Mouse (Mus musculus) adrenal gland, postnatal 25 days (tissue): ENCODE data around the gene Macf1. TPM values are rescaled to one million over a fixed set of nuclear protein-coding genes. Genes with fewer than 3 reads are reported as not detected.

Source experiments
- DNase-seq: peaks from one replicate; pipeline ENCODE4 v3.0.0; 2021; ENCODE audit warnings: mixed read lengths
- total RNA-seq: library from RNA; stranded (reverse); gene quantifications from 2 replicates; pipeline ENCODE4 v1.2.3, GENCODE M21; 2021

Gene Macf1
- total RNA-seq, 1 experiment from 2014 or later: 187 TPM

GRCm38 (mm10) chr4:123407792-123408191 lies 276.4 kb downstream of the Macf1 start:
- DNase-seq: no peak

GRCm38 (mm10) chr4:123404056-123404455 lies 280.1 kb downstream of the Macf1 start:
- DNase-seq: no peak

DNA sequence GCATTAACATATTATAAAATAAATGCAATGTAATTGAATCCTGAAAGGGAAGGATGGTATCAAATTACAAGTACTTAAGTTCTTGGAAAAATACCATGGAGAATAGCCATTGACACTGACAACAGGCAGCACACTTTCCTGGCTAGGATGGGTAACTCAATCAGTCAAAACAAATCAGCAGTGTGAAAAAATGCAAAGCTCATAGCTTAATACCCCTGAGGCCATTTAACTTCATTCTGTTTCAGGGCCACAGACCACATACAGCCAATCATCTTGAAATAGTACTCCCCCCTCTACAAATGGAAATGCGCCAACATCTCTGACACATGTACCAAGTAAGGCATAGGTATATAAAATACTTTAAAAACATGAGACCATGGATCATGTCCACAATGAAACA lies 281.9 kb downstream of the Macf1 start:
- DNase-seq: no peak

DNA sequence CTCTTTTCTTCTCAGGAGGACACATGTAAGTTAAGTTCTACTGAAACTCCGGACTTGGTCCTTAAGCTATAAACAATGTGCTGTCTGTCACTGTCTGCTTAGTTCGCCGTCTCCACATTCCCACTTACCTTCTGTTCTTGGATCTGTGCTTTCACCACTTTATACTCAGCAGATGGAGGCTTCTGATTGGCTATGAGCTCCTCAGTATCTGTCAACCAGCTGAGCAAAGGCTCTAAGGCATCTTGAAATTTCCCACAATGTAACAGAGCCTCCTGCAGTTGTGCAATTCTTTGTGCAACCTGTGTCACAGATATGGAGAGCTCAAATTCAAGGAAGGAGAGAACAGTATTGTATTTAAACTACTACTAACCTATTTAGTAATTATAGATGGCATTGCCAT lies 282.9 kb downstream of the Macf1 start:
- DNase-seq: no peak

- no peak for DNase-seq
These were observed 286.3 kb downstream of the Macf1 start for GRCm38 (mm10) chr4:123397643-123398434.

DNA sequence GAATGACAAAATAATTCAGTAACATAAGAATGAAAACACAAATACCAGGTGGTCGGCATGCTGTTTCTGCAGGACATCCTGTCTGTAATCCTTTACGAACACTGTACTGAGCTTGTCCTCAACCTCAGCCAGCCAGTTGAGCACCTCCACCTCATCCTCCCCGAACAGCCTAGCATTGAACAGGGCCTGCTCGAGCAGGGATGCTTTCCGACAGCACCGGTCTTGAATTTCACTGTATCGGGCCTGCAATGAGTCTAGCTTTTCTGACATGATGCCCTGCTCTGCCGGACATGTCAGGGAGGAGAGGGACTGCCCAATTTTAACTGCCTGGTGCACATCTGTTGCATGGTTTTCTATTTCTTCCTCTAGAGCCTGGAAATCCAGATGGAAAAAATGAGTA lies 287.1 kb downstream of the Macf1 start:
- DNase-seq: no peak

DNA sequence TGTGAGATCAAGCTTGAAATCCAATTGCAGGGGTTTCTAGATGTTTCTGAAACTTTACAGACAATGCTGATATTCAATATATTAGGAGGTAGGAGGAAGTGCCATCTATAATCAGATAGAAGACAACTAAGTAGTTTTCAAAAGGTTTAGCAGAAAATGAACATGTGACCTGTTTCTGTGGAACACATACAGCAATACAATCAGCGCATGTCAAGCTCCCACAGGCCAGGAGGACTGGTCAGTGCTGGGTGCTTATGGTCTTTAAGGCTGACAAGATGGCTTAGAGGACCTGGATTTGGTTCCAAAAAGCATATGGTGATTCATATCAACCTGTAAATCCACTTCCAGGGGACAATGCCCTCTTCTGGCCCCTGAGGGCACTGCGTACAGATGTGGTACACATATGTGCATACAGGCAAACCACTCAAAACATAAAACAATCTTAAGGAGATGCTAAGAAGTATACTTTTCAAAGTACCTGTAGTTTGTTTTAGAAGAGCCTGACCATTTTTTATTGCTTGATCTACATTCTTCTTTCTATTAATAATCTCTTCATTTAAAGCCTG lies 288.6 kb downstream of the Macf1 start:
- no peak for DNase-seq

GRCm38 (mm10) chr4:123394878-123395277 lies 289.3 kb downstream of the Macf1 start:
- no peak for DNase-seq

- no peak for DNase-seq
These were observed 289.9 kb downstream of the Macf1 start for GRCm38 (mm10) chr4:123394269-123394668.

DNA sequence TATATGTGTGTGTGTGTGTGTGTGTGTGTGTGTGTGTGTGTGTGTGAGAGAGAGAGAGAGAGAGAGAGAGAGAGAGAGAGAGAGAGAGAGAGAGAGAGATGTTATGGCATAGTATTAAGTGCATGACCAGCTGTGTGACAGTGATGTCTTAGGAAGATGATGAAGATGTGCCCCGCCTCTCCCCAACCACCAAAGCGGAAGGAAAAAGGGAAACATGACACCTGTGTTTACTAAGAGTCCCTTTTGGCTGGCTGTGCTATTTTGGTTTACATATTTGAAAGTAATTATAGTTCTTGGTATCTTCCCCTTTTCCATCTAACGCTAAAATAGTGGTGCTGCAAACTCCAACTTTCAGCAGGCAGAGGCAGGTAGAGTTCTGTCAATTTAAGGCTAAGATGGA lies 291.2 kb downstream of the Macf1 start:
- DNase-seq: no peak

DNA sequence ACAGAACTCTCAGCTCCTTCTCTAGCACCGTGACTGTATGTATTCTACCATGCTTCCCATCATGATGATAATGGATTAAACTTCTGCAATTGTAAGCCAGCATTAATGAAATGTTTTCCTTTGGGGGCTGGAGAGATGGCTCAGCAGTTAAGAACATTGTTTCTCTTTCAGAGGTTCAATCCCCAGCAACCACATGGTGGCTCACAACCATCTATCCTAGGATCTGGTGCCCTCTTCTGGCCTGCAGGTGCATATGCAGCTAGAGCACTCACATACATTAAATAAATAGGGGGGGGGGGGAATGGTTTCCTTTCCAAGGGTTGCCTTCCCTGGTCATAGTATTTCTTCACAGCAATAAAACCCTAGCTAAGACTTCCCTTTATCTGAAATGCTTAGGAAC lies 292.0 kb downstream of the Macf1 start:
- no peak for DNase-seq

GRCm38 (mm10) chr4:123385028-123385427 lies 299.1 kb downstream of the Macf1 start:
- DNase-seq: no peak

DNA sequence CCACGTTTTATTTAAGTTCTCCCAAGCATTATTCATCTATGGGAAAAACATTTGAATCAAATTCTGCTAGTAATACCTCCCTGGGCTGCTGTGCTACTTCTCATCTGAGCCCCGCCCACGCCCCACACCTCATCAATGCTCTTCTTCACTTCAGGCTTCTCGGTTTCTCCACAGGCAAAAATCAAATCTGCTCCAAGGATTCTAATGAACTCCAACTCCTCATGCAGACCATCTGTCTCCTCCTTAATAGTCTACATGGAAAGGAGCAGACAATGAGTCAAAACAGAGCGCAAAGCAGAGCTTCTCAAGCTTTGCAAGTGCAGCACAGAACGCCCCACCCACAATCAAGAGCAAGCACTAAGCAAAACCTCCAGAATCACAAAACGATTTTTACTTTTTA lies 301.0 kb downstream of the Macf1 start:
- no peak for DNase-seq

GRCm38 (mm10) chr4:123382051-123382450 lies 302.1 kb downstream of the Macf1 start:
- DNase-seq: no peak

- DNase-seq: no peak
These were observed 302.6 kb downstream of the Macf1 start for GRCm38 (mm10) chr4:123381598-123381997.

GRCm38 (mm10) chr4:123376031-123376430 lies 308.1 kb downstream of the Macf1 start:
- DNase-seq: no peak

GRCm38 (mm10) chr4:123374316-123375008 lies 309.7 kb downstream of the Macf1 start:
- no peak for DNase-seq

GRCm38 (mm10) chr4:123363555-123363954 lies 320.6 kb downstream of the Macf1 start:
- DNase-seq: no peak

- no peak for DNase-seq
These were observed 323.4 kb downstream of the Macf1 start for GRCm38 (mm10) chr4:123360771-123361170.

DNA sequence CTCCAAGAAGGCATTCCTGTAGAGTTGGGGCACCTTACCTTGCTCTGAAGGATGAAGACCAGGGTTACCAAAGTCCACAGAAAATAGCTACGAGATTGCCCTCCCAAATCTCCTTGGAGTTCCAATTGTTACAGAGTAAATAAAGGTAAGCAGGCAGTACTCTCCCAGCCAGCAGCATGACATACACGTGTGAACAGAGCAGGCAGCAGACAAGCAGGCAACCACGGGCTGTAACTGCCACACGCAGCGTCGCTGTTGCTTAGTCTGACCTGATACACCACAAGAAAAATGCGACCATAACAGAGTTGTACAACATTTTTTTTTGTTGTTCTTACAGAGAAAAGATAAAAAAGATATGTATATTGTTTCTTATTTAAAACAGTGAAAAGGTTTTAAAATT lies 325.5 kb downstream of the Macf1 start:
- DNase-seq: no peak

GRCm38 (mm10) chr4:123355941-123356340 lies 328.2 kb downstream of the Macf1 start:
- no peak for DNase-seq

DNA sequence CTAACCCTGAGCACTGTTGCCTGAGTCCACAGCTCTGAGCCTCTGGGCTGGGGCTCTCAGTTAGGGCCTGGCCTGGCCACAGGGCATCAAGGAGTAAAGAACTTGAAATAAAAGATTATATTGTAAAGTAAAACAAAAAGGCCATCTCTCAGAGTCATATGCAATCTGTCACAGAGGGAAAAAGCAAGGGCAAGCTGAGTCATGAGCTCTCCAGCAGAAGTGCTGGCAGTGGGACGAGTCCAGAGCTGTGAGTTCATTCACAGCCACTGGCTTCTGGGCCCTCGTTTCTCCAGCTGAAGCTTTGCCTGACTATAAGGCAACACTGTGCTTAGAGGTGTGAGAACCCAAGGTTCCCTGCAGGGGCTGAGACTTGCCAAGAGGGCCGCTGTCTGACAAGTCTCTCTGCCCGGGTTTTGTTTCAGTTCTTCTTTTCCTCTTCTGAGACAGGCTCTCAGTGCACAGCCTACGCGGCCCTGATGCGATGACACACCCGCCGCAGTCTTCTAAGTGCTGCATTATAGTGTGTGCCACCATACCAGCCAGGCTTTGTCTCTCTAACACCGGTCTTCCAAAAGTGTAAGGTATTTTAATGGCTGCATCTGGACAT lies 330.8 kb downstream of the Macf1 start:
- DNase-seq: peak; percentile 41

- DNase-seq: no peak
These were observed 340.7 kb downstream of the Macf1 start for GRCm38 (mm10) chr4:123343471-123343789.
